Mouse (Mus musculus) G1E (cell line): ENCODE results near the gene Frg2f1. TPM values are rescaled to one million over a fixed set of nuclear protein-coding genes. Genes with fewer than 3 reads are reported as not detected.

Experiments used
- ATAC-seq: 2 replicates; pipeline ENCODE4 v1.8.0; 2016; ENCODE audit warnings: mild to moderate bottlenecking; ENCODE audit not compliant: insufficient number of reproducible peaks, poor library complexity, low FRiP score, severe bottlenecking; ENCODE audit errors: extremely low read depth
- DNase-seq: peaks from one replicate; pipeline ENCODE4 v3.0.0; 2012; ENCODE audit warnings: low spot score
- H3K27me3 ChIP-seq: 2 replicates; pipeline ENCODE4 v1.6.1; 2012; ENCODE audit warnings: mild to moderate bottlenecking, low read length, inconsistent platforms; ENCODE audit not compliant: insufficient read depth
- H3K36me3 ChIP-seq: replicated peaks from 2 replicates; pipeline ENCODE3; 2012; ENCODE audit warnings: mild to moderate bottlenecking, inconsistent platforms
- H3K4me1 ChIP-seq: 2 replicates; pipeline ENCODE4 v1.6.1; 2012; ENCODE audit warnings: low read depth, low read length, inconsistent platforms, mixed read lengths; ENCODE audit not compliant: insufficient read depth
- H3K4me3 ChIP-seq: 2 replicates; pipeline ENCODE4 v1.5.1; 2012; ENCODE audit warnings: low read depth, mild to moderate bottlenecking, inconsistent platforms, low read length, moderate library complexity, mixed read lengths
- H3K9me3 ChIP-seq: replicated peaks from 2 replicates; pipeline ENCODE4 v1.6.1; 2012; ENCODE audit warnings: inconsistent platforms
- CTCF ChIP-seq: IDR thresholded peaks from 2 replicates; pipeline ENCODE4 v1.5.1; 2012; ENCODE audit warnings: low read depth, low read length, inconsistent platforms, mixed read lengths
- GATA1 ChIP-seq: IDR thresholded peaks from 2 replicates; pipeline ENCODE4 v1.6.1; 2012; ENCODE audit warnings: borderline replicate concordance, low read length, inconsistent platforms, mixed read lengths
- GATA2 ChIP-seq: IDR thresholded peaks from 2 replicates; pipeline ENCODE4 v1.6.1; 2012; ENCODE audit warnings: low read depth, low read length, inconsistent platforms, borderline replicate concordance
- POLR2AphosphoS5 ChIP-seq: IDR thresholded peaks from 2 replicates; pipeline ENCODE4 v1.6.1; 2012; ENCODE audit warnings: low read depth, low read length, inconsistent platforms; ENCODE audit not compliant: insufficient replicate concordance
- TAL1 ChIP-seq: conservative IDR thresholded peaks from 2 replicates; pipeline ENCODE4 v1.6.1; 2012; ENCODE audit warnings: low read depth, low read length, inconsistent platforms, mixed read lengths
- polyA plus RNA-seq: library from polyadenylated mRNA; stranded (reverse); fragments of >175 nt; gene quantifications from 2 replicates; pipeline ENCODE4 v1.2.3, GENCODE M21; 2012
- total RNA-seq, 2 experiments: library from RNA; stranded (forward) in 1 of 2; stranded (reverse) in 1 of 2; fragments of 200-1000 nt in 1 of 2; fragments of >200 nt in 1 of 2; fragmentation: Nextera tagmentation in 1 of 2; gene quantifications; 2 replicates each; pipeline ENCODE4 v1.2.3; 2014 to 2017

Gene Frg2f1
- total and polyA plus RNA-seq, 3 experiments: 3.4 to 5.3 (median 4.2) TPM

- ATAC-seq: no peak
- DNase-seq: no peak
- TF ChIP-seq GATA1 (no peak), CTCF (no peak), POLR2AphosphoS5 (no peak), GATA2 (no peak), TAL1 (no peak)
- Histone ChIP-seq H3K4me1 (no peaks in the 10 kb centered on the region; the same call in 1 of the 2 replicates), H3K36me3 (no peaks in the 10 kb centered on the region), H3K9me3 (no peaks in the 10 kb centered on the region), H3K27me3 (0 out of 2 replicates have a peak, but pooled peaks cover 4% of the 10 kb centered on the region), H3K4me3 (no peak overlapping the region)
Observed at GRCm38 (mm10) chr4:119512731-119513141, 26.6 kb downstream of the Frg2f1 start.

- H3K9me3 ChIP-seq: no peaks in the 10 kb centered on the region
- ATAC-seq (no peak), DNase-seq (no peak)
Observed at GRCm38 (mm10) chr4:119511591-119511990, 27.7 kb downstream of the Frg2f1 start.

GRCm38 (mm10) chr4:119498319-119498848, 40.9 kb downstream of the Frg2f1 start:
- ATAC-seq (no peak), DNase-seq (no peak)
- H3K4me3 ChIP-seq: no peak overlapping the region
- H3K27me3 ChIP-seq: peaks cover 3% of the 10 kb centered on the region; the same call in 1 of the 2 replicates
- no peaks in the 10 kb centered on the region for H3K9me3 ChIP-seq
- no peaks in the 10 kb centered on the region for H3K36me3 ChIP-seq
- no peak for TF ChIP-seq GATA1
- no peaks in the 10 kb centered on the region for H3K4me1 ChIP-seq

More at GRCm38 (mm10) chr4:119511591-119511990, 27.7 kb downstream of the Frg2f1 start:
- TF ChIP-seq GATA1 (no peak), POLR2AphosphoS5 (no peak), CTCF (no peak), TAL1 (no peak), GATA2 (no peak)
- H3K36me3 ChIP-seq: no peaks in the 10 kb centered on the region
- no peaks in the 10 kb centered on the region; the same call in 1 of the 2 replicates for H3K4me1 ChIP-seq
- H3K27me3 ChIP-seq: no peaks in the 10 kb centered on the region
- H3K4me3 ChIP-seq: no peak overlapping the region

GRCm38 (mm10) chr4:119492933-119493327, 46.4 kb downstream of the Frg2f1 start:
- H3K36me3 ChIP-seq: no peaks in the 10 kb centered on the region
- no peaks in the 10 kb centered on the region for H3K27me3 ChIP-seq
- DNase-seq (no peak), ATAC-seq (no peak)
- peaks cover 6% of the 10 kb centered on the region; the same call in 1 of the 2 replicates for H3K9me3 ChIP-seq
- H3K4me1 ChIP-seq: no peaks in the 10 kb centered on the region
- no peak for TF ChIP-seq TAL1
- no peak for TF ChIP-seq GATA1
- TF ChIP-seq GATA2: no peak
- TF ChIP-seq POLR2AphosphoS5: no peak
- no peak for TF ChIP-seq CTCF
- H3K4me3 ChIP-seq: no peak overlapping the region

- H3K36me3 ChIP-seq: no peaks in the 10 kb centered on the region
- DNase-seq (no peak), ATAC-seq (no peak)
- no peaks in the 10 kb centered on the region for H3K27me3 ChIP-seq
- H3K4me3 ChIP-seq: no peak within 1 kb of the TSS
- H3K9me3 ChIP-seq: peaks cover 6% of the 10 kb centered on the region; the same call in 1 of the 2 replicates
- no peaks in the 10 kb centered on the region for H3K4me1 ChIP-seq
- TF ChIP-seq GATA1 (no peak), POLR2AphosphoS5 (no peak), TAL1 (no peak), GATA2 (no peak), CTCF (no peak)
Observed at GRCm38 (mm10) chr4:119492291-119492932, 46.9 kb downstream of the Frg2f1 start, which contains the start of gene Rimkla. TSS of gene Rimkla (minus strand) at chr4:119492628.

- H3K36me3 ChIP-seq: no peaks in the 10 kb centered on the region
- no peak overlapping the region for H3K4me3 ChIP-seq
- TF ChIP-seq POLR2AphosphoS5 (no peak), TAL1 (no peak), CTCF (no peak), GATA2 (no peak), GATA1 (no peak)
- ATAC-seq (no peak), DNase-seq (no peak)
- peaks cover 6% of the 10 kb centered on the region; the same call in 1 of the 2 replicates for H3K9me3 ChIP-seq
- H3K4me1 ChIP-seq: no peaks in the 10 kb centered on the region
- no peaks in the 10 kb centered on the region for H3K27me3 ChIP-seq
Observed at GRCm38 (mm10) chr4:119490806-119491205, 48.5 kb downstream of the Frg2f1 start.
